Mouse (Mus musculus) skeletal muscle tissue, adult 2 months (tissue): ENCODE measurements around the gene Jade2.

Source experiments
- DNase-seq: peaks from one replicate; pipeline ENCODE4 v3.0.0-alpha.2; 2012; ENCODE audit warnings: low read depth, low spot score

Gene Jade2

GRCm38 (mm10) chr11:51857818-51858527, 520 bp upstream of the Jade2 start:
- DNase-seq = peak; percentile 75

DNA sequence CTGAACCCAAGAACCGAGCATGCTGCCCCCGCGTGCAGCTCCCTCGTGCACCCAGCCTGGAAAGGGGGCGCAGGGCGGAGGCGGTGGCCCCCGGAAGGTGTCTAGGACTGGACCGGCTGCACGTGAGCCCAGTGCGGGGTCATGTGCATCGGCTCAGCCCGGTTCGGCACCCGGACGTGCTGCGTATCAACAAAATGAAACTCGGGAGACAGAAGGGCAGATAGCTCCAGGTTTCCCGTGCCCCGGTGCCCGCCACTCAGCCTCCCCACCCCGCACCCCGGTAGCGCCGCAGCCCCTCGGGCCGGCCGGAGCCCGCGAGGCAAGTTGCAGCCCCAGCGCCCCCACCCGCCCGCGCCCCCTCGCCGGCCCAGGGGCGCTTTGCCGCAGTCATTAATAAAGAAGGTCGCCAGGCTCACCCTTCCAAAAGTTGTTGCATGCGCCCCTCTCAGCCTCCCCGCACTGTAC, 805 bp downstream of the Jade2 start:
- peak; percentile 42 for DNase-seq

- DNase-seq = peak; percentile 55
Observed at GRCm38 (mm10) chr11:51855818-51856615, 1.4 kb downstream of the Jade2 start.

GRCm38 (mm10) chr11:51854981-51855817, 2.3 kb downstream of the Jade2 start:
- DNase-seq = peak; percentile 58

DNA sequence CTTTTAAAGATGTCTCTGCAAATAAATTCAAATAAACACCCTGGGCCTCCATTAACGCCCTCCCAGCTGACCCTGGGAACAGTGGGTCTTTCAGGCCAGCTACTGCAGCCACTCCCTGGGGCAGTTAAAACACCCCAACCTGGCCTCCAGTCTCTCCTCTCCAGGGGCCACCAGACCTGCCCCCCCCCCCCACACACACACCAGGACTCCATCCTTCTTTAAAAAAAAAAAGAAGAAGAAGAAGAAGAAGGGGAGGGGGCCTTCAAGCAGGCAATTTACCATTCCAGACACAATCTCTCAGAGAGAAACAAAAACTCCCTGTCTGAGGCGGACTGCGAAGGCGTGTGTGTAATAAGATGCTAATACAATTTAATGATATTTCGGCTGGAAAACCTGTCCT, 4.9 kb downstream of the Jade2 start:
- no peak for DNase-seq

DNA sequence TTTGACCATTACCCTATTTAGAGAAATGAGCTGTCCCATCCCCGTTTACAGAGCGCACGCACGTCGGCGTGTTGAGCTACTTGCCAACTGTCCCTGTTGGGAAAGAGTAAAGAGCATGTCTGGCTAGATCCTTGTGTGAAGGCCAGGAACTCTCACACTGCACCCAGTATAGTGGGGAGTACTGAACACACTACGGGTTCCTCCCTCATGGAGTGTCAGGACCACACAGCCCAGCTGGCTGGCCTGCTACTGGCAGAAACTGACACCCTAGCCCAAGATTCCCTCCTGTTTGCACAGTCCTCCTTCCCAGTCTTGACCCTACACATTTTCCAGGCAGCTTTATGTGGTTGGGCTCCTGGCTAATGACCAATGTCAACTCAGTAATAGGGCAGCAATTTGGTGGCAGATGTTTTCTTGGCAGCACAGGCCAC, 5.3 kb downstream of the Jade2 start:
- no peak for DNase-seq

DNA sequence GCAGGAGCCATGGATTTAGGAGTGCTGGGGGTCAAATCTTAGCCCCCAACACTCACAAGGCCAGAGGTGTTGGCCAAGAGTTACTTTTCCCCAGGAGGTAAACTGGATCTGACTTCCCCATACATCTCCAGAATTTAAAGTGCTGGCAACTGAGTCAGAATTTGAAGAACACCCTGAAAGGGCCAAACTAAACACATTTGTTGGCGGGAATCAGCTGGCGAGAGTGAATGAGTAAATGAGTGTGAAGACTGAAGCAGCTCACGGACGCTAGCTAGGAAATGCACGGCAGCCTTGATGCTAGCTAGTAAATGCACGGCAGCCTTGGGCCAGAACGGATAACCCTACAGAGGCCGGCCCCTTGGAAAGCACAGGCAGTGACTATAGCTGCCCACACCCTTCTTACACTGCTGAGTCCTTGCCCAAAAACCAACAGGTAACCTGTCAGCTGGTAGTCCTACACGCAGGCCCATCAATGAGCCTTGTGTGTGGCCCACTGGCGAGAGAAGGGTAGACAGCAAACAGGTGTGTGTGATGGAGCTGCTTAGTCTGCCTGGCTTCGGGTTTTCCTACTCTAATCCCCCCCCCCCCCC, 6.6 kb downstream of the Jade2 start:
- no peak for DNase-seq

DNA sequence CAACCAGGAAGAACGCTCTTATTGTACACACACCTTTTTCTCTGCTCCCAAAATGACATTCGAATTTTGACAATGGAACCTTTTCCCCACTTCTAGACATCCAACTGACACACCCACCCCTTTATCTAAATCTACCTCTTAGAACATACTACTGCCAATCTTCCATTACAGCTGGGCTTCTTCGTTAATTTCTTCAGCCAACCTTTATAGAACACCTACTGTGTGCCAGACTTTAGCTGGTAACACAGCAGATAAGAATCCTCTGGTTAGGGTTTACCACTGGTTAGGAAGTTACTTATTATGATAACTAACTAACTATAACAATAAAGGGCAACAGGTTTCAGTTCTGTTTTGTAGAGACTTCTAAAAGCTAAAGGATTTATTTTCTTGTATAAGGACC, 9.1 kb downstream of the Jade2 start:
- DNase-seq = no peak

DNA sequence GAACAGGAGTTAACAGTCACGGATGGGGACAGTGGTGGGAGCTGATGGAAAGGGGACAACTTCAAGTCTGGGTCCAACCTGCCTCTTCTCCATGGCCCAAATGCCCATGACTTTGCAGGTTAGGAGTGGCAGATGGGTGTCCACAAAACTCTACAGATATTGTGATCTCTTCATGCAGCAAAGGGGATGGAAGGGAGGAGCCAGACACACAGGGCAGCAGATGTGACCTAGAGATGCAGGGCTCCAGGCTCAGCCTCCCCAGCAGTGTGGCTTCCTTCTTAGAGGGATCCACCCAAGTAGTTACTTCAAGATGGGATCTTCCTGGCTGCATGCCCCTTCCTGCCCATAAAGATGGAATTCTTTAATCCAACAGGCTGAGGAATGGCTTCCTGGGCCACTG, 9.6 kb downstream of the Jade2 start:
- no peak for DNase-seq

GRCm38 (mm10) chr11:51845981-51846883, 11.2 kb downstream of the Jade2 start:
- no peak for DNase-seq

DNA sequence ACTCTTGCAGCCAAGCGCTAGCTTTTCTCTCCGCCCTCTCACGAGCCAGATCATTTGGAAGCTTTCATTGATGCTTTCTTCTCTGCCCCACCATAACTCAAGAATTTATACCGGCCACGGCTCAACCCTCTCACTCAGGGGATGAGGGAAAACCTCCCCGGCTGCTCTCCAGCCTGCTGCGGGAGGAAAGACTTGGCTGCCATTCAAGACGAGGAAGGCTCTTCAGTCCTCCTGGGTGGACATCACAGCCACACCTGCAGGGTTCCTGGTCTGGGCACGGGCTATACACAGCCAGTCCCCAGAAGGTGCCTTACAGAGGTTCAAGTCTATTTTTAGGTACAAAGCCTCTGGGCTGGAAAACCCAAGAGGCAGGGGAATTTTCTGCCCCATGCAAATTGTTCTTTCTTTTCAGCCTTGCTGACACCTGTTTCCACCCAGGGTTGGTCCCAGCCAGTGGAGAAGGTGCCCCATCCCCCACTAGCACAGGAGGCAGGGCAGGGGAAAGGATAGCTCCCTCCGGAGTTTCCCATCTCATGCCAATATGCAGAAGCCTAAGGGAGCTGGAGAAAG, 12.8 kb downstream of the Jade2 start:
- no peak for DNase-seq

DNA sequence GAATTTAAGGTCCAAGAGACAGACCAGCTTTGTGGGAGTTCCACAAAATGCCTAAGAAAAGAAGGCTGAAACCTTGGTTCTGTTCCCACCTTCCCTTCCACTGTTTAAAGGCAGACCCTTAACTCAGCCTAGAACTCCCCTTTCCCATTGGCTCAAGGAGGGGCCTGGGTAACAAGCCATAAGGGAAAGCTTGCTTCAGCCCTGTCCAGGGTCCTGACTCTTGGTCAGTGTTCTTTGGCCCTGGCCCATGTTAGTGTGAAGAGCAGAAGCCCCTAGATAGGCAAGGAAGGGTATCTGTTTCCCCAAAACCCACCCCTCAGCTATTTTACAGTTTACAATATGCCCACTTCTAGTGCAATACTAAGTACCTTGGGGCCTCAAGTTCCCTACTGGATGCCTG, 13.6 kb downstream of the Jade2 start:
- DNase-seq = no peak

DNA sequence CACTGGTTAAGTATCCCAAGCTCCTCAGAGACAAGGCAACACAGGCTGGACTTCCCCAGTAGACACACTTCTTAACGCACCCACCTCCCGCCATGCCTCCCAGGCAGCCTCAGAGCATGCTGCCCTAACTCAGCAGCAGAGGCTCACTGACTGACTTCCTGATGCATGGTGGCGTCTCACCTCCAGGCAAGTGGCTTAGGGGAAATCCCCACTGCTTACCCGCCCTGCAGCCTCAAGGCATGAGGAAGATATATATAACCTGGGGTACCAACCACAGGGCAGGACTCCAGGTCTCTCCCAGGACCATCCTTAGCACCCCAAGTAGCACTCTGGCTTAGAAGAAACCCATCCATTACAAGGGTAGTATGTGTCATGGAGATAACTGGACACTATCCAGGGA, 14.3 kb downstream of the Jade2 start:
- DNase-seq = no peak

GRCm38 (mm10) chr11:51841149-51841548, 16.3 kb downstream of the Jade2 start:
- DNase-seq = no peak

DNA sequence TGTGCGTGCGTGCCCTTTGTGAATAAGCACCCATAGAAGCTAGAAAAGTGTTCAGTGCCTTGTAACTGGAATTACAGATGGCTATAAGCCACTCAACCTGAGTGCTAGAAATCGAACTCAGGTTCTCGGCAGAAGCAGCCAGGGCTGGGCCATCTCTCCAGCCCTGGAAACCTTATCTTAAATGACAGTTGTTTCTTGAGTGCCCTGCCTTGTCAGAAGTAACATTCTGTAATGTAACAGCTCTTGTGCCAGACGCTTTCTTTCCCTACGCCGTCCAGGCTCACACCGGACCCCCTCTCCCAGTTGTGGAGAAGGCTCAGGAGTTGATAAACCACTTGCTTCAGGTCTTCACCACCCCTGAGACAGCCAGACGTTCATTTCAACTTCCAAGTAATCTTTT, 16.8 kb downstream of the Jade2 start:
- no peak for DNase-seq

DNA sequence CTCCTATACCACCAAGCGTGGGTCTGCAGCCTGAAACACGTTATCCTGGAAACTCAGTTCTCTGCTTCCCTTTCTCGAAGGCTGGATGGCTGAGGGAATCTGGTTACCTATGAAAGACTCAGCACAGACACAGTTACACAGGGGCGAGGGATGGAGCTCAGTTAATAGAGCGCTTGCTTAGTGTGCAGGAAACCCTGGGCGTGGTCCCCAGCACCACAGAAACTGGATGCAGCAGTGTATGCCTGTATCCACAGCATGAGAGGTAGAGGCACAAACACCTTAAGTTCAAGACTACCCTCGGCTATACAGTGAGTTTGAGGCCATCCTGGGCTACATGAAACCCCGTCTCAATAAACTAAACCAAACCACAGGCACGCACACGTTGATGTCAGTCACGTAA, 17.5 kb downstream of the Jade2 start:
- no peak for DNase-seq

- DNase-seq = no peak
Observed at GRCm38 (mm10) chr11:51839106-51839505, 18.3 kb downstream of the Jade2 start.

GRCm38 (mm10) chr11:51837164-51838153, 20.0 kb downstream of the Jade2 start:
- DNase-seq = no peak

DNA sequence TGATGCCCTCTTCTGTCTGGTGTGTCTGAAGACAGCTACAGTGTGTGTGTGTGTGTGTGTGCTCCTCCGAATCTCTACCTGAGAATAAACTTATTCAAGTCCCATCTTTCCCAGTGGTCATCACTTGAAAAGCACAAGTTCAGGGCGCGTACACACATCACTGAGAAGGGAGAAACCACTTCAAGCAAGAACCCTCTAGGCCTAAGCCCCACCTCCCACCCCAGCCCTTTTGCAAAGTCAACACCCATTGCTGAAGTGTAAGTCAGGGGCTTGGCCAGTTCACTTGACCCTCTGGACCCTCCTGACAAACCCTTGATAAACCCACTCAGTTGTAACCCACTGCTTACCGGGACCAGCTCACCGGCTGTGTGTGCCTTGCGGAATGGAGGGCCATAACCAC, 20.9 kb downstream of the Jade2 start:
- no peak for DNase-seq
